Mouse (Mus musculus) E14TG2a.4 (cell line): ENCODE results near the gene Comt.
A peak's percentile ranks its signal among the peaks of the same experiment; 100 is the strongest.

Experiments used
- H3K27me3 ChIP-seq: 2 replicates; pipeline ENCODE4 v1.6.1; 2014; ENCODE audit warnings: low read length, control low read depth; ENCODE audit not compliant: insufficient read depth
- H3K36me3 ChIP-seq: 2 replicates; pipeline ENCODE4 v1.6.1; 2014; ENCODE audit warnings: low read length, control low read depth; ENCODE audit not compliant: insufficient read depth
- H3K4me1 ChIP-seq: replicated peaks from 2 replicates; pipeline ENCODE4 v1.6.1; 2014; ENCODE audit warnings: low read depth, low read length, control low read depth
- H3K4me3 ChIP-seq: replicated peaks from 2 replicates; pipeline ENCODE4 v1.5.1; 2014; ENCODE audit warnings: mild to moderate bottlenecking, low read length
- H3K9me3 ChIP-seq: 2 replicates; pipeline ENCODE4 v1.6.1; 2014; ENCODE audit warnings: low read length, control low read depth
- CTCF ChIP-seq: conservative IDR thresholded peaks from 2 replicates; pipeline ENCODE4 v1.5.1; 2014; ENCODE audit warnings: low read length
- NANOG ChIP-seq: IDR thresholded peaks from 2 replicates; pipeline ENCODE4 v1.6.1; 2014; ENCODE audit warnings: borderline replicate concordance, low read length, mixed read lengths
- POU5F1 ChIP-seq: IDR thresholded peaks from 2 replicates; pipeline ENCODE4 v1.6.1; 2014; ENCODE audit warnings: low read length, borderline replicate concordance

The Comt gene

GRCm38 (mm10) chr16:18411026-18411649 is 15.5 kb downstream of the Comt start:
- Histone ChIP-seq H3K9me3 (no peaks in the 10 kb centered on the region), H3K4me1 (peaks cover 17% of the 10 kb centered on the region), H3K36me3 (peaks cover 29% of the 10 kb centered on the region), H3K27me3 (no peaks in the 10 kb centered on the region), H3K4me3 (no peak overlapping the region)
- no peak for TF ChIP-seq NANOG
- no peak for TF ChIP-seq CTCF
- no peak for TF ChIP-seq POU5F1

GRCm38 (mm10) chr16:18410418-18410817 is 16.2 kb downstream of the Comt start:
- Histone ChIP-seq H3K9me3 (no peaks in the 10 kb centered on the region), H3K4me1 (peaks cover 19% of the 10 kb centered on the region), H3K4me3 (no peak overlapping the region), H3K36me3 (peaks cover 35% of the 10 kb centered on the region), H3K27me3 (no peaks in the 10 kb centered on the region)
- TF ChIP-seq POU5F1 (no peak), NANOG (no peak), CTCF (no peak)

GRCm38 (mm10) chr16:18409776-18410175 is 16.9 kb downstream of the Comt start:
- Histone ChIP-seq H3K27me3 (no peaks in the 10 kb centered on the region), H3K36me3 (peaks cover 42% of the 10 kb centered on the region), H3K9me3 (no peaks in the 10 kb centered on the region), H3K4me3 (no peak overlapping the region), H3K4me1 (peaks cover 23% of the 10 kb centered on the region)
- no peak for TF ChIP-seq NANOG
- TF ChIP-seq POU5F1 = no peak
- no peak for TF ChIP-seq CTCF

- Histone ChIP-seq H3K9me3 (no peaks in the 10 kb centered on the region), H3K4me1 (peaks cover 34% of the 10 kb centered on the region), H3K27me3 (no peaks in the 10 kb centered on the region), H3K4me3 (no peak overlapping the region), H3K36me3 (peaks cover 60% of the 10 kb centered on the region)
- TF ChIP-seq CTCF (no peak), POU5F1 (no peak), NANOG (no peak)
Measured at GRCm38 (mm10) chr16:18407912-18408311, 18.7 kb downstream of the Comt start.

GRCm38 (mm10) chr16:18406293-18406692 is 20.4 kb downstream of the Comt start:
- H3K4me3 ChIP-seq = no peak overlapping the region
- no peak for TF ChIP-seq NANOG
- peak; percentile 20; the same call in 1 of the 2 replicates for TF ChIP-seq CTCF
- peaks cover 37% of the 10 kb centered on the region for H3K4me1 ChIP-seq
- H3K9me3 ChIP-seq = no peaks in the 10 kb centered on the region
- peaks cover 73% of the 10 kb centered on the region for H3K36me3 ChIP-seq
- H3K27me3 ChIP-seq = no peaks in the 10 kb centered on the region

- TF ChIP-seq POU5F1 = no peak
- no peak overlapping the region for H3K4me3 ChIP-seq
- peaks cover 73% of the 10 kb centered on the region for H3K36me3 ChIP-seq
- H3K9me3 ChIP-seq = no peaks in the 10 kb centered on the region
- peaks cover 37% of the 10 kb centered on the region for H3K4me1 ChIP-seq
- H3K27me3 ChIP-seq = no peaks in the 10 kb centered on the region
Measured at GRCm38 (mm10) chr16:18405876-18406275, 20.8 kb downstream of the Comt start.

- H3K36me3 ChIP-seq = peaks cover 73% of the 10 kb centered on the region
- H3K27me3 ChIP-seq = no peaks in the 10 kb centered on the region
- H3K4me1 ChIP-seq = peaks cover 43% of the 10 kb centered on the region
- no peaks in the 10 kb centered on the region for H3K9me3 ChIP-seq
- TF ChIP-seq POU5F1 (no peak), NANOG (no peak), CTCF (no peak)
- no peak overlapping the region for H3K4me3 ChIP-seq
Measured at GRCm38 (mm10) chr16:18405091-18405854, 21.4 kb downstream of the Comt start.

- no peaks in the 10 kb centered on the region for H3K27me3 ChIP-seq
- no peak overlapping the region for H3K4me3 ChIP-seq
- TF ChIP-seq POU5F1 = no peak
- no peak for TF ChIP-seq CTCF
- TF ChIP-seq NANOG = no peak
- peaks cover 85% of the 10 kb centered on the region for H3K36me3 ChIP-seq
- H3K9me3 ChIP-seq = no peaks in the 10 kb centered on the region
- peaks cover 55% of the 10 kb centered on the region for H3K4me1 ChIP-seq
Measured at GRCm38 (mm10) chr16:18403285-18403684, 23.4 kb downstream of the Comt start.
